Mouse (Mus musculus) lung, adult 2 months (tissue): Measurements from ENCODE around the gene Necab2.

Experiments used
- CTCF ChIP-seq: fragments of 200-500 bp; IDR thresholded peaks from 2 replicates; pipeline ENCODE4 v1.5.1; 2011; ENCODE audit warnings: mild to moderate bottlenecking, low read length, control low read depth; ENCODE audit not compliant: insufficient read depth
- POLR2A ChIP-seq: fragments of 200-500 bp; IDR thresholded peaks from 2 replicates; pipeline ENCODE4 v1.6.1; 2011; ENCODE audit warnings: low read depth, mild to moderate bottlenecking, control low read depth, low read length, borderline replicate concordance; ENCODE audit errors: extremely low read depth

DNA sequence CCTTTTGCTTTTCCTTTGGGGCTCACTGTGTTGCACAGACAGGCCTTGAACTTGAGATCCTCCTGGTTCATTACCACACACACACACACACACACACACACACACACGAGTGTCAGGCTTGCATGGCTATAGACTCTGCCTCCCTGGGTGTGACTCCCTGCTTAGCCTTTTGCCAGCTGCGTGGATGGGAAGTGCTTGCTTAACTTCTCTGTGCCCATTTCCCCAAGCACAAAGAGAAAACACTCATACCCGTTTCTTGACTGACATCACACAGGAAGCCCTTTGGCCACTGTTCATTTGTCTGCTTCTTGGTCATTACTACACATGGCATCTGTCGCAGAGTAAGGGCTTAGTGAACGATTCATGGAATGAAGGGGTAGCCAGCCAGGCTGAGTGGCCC, 4.5 kb upstream of the Necab2 start:
- TF ChIP-seq CTCF (no peak), POLR2A (no peak)
